Mouse (Mus musculus): ENCODE measurements around the gene Ptms.

DNA sequence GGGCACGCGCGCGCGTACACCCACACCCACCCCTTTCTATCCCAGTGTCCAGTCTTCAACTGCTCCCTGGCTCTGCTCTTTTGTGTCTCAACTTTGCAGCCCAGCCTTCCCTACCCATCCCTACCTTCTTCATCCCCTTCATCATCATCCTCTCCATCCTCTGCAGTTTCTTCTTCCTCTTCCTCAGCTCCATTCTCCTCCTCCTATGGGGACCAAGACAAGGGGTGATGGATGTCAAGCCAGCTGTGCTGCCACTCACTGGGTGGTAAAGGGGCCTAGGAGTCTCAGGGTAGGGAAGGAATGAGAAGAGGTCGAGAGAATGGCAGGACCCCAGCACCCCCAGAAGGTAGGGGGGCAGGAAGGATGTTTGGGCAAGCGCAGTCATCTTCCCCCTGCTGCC lies 5.4 kb downstream of the Ptms start:
- TF ChIP-seq POLR2A (IDR thresholded peaks at IDR 0.05; ENCODE audit: borderline replicate concordance, extremely low read depth, low read depth, low read length) (no peak), CTCF (IDR thresholded peaks at IDR 0.05; ENCODE audit: insufficient read depth, low read length) (no peak)
